ENCODE assay signal across 25 mouse cellular contexts in the genomic region with DNA sequence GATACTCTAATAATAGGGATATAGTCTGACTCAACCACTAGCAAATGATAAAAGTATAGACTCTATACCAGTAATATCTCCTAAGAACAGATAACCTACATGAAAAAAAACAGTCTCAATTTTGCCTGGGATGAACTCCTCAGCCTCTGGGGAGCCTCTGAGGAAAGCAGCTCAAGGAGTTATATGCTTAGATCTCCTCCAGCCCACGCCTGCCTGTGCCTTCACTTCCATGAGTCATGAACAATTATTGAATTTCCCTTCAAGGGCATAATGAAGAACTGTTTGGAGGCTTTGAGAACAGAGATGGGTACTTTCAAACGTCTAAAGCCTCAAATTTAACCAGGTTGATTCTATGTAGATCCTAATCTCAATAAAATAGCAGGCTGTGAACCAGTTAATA. TPM values are rescaled to one million over a fixed set of nuclear protein-coding genes. Genes with fewer than 3 reads are reported as not detected.
DNase-seq lines count a peak whose midpoint lies in the region; TF ChIP-seq lines count a peak whose summit lies in the region.
"Had no signal": no experiment of that assay in that cellular context is flagged by ENCODE, and none has a peak within 500 bp of the region (broad histone marks: within the 10 kb centered on the region; RNA-seq: fewer than 3 reads in every experiment).

No protein-coding gene starts in this region.

- WGBS in olfactory bulb, adult 2 months: 23% methylated on average over 2 of the region's 2 CpGs

- peak in 1 of 2 experiments; percentile 6 for DNase-seq in layer of hippocampus, adult 2 months (ENCODE audit: low spot score in 2 of 2)
- DNase-seq in layer of hippocampus, postnatal 10 days (ENCODE audit: low spot score in 2 of 2): no peak
- peak; percentile 47 to 50 for DNase-seq in right cerebral cortex, adult 2 months (ENCODE audit: low spot score in 2 of 2)
- DNase-seq in right cerebral cortex, postnatal 4 days: no peak
- DNase-seq in kidney, postnatal 25 days: no peak
- no peak for DNase-seq in cerebellum, postnatal 4 days (ENCODE audit: low spot score in 2 of 2)
- DNase-seq: adrenal gland, postnatal 14 days; cerebellum, adult 11-12 months; cerebellum, adult 9-11 months; heart, adult 2 months; heart, postnatal 10 days; kidney, adult 2 months; kidney, postnatal 4 days; liver, postnatal 0 days; lung, postnatal 36 days; thymus, adult 2 months; thymus, postnatal 4 days had no signal

- peak overlapping the region; percentile 43; the same call in 1 of the 2 replicates for H3K27ac ChIP-seq in layer of hippocampus, adult 2 months
- peak overlapping the region; percentile 75 for H3K27ac ChIP-seq in olfactory bulb, adult 2 months (ENCODE audit: insufficient read depth, low read depth, low read length)
- H3K27ac ChIP-seq: heart, adult 2 months; heart, embryonic 13.5 days; hindbrain, postnatal 0 days; intestine, embryonic 15.5 days; liver, embryonic 12.5 days had no signal

- TF ChIP-seq CTCF in layer of hippocampus, adult 2 months (conservative IDR thresholded peaks at IDR 0.05): no peak
- TF ChIP-seq CTCF in olfactory bulb, adult 2 months (IDR thresholded peaks at IDR 0.05; ENCODE audit: insufficient read depth, low read depth, low read length): no peak

- TF ChIP-seq POLR2A in olfactory bulb, adult 2 months (IDR thresholded peaks at IDR 0.05; ENCODE audit: insufficient read depth, low read depth, low read length): no peak

- no peaks in the 10 kb centered on the region for H3K4me1 ChIP-seq in olfactory bulb, adult 2 months (ENCODE audit: control insufficient read depth, insufficient read depth, low read length)
- H3K4me1 ChIP-seq: heart, embryonic 13.5 days; intestine, embryonic 15.5 days; liver, embryonic 12.5 days had no signal

- no peak overlapping the region for H3K4me3 ChIP-seq in layer of hippocampus, adult 2 months
- H3K4me3 ChIP-seq in olfactory bulb, adult 2 months (ENCODE audit: insufficient read depth, low read depth, low read length): no peak overlapping the region
- H3K4me3 ChIP-seq: erythroblast, embryonic 14.5 days; heart, adult 2 months; heart, embryonic 13.5 days; intestine, embryonic 15.5 days; liver, embryonic 12.5 days had no signal

RNA-seq across cellular contexts. Expression of a gene that starts 23.5 kb away (rescaled TPM):
- 10 to 100 TPM; 14.7 to 18.3 TPM for total RNA-seq in layer of hippocampus, adult 2 months (2021)
- 10 to 100 TPM; 22.7 to 25.2 TPM for total RNA-seq in layer of hippocampus, postnatal 10 days (2021)
- not detected in 2 replicates for polyA plus RNA-seq in olfactory bulb, adult 2 months (2012; ENCODE audit: insufficient read depth, insufficient read length, low replicate concordance, missing spikeins)
- total RNA-seq: common myeloid progenitor, adult 5-6 weeks; megakaryocyte, adult 5-6 weeks had no signal
- polyA plus RNA-seq: erythroblast, embryonic 14.5 days; liver, embryonic 12.5 days; liver, postnatal 0 days had no signal

Comparison
In these comparisons a context has a peak if more than half of its experiments do, and no peak if none do; other contexts are left out.
1. DNase-seq: peak in right cerebral cortex, adult 2 months (2 of 2); none in layer of hippocampus, postnatal 10 days (0 of 2), right cerebral cortex, postnatal 4 days (single experiment), kidney, postnatal 25 days (0 of 2) and cerebellum, postnatal 4 days (0 of 2).